In genomic region chr13:36582406-36583070, GRCm38 (mm10) we compare ENCODE assay signal across 12 mouse cellular contexts.
A peak's percentile ranks its signal among the peaks of the same experiment; 100 is the strongest.
DNase-seq lines count a peak whose midpoint lies in the region; ATAC-seq and TF ChIP-seq lines count a peak whose summit lies in the region.
"Had no signal": no experiment of that assay in that cellular context is flagged by ENCODE, and none has a peak within 500 bp of the region (broad histone marks: within the 10 kb centered on the region; RNA-seq: fewer than 3 reads in every experiment).

No protein-coding gene starts in this region.

- H3K27ac ChIP-seq in kidney, embryonic 14.5 days (ENCODE audit: low read depth, low read length): no peak overlapping the region
- H3K27ac ChIP-seq in embryonic facial prominence, embryonic 13.5 days: no peak overlapping the region
- no peak overlapping the region for H3K27ac ChIP-seq in hindbrain, postnatal 0 days
- H3K27ac ChIP-seq in neural tube, embryonic 13.5 days (replicated peaks): peak overlapping the region; percentile 89
- H3K27ac ChIP-seq: liver, embryonic 13.5 days had no signal

- H3K36me3 ChIP-seq in kidney, embryonic 14.5 days (ENCODE audit: control insufficient read depth, insufficient read depth, low read length): no peaks in the 10 kb centered on the region
- H3K36me3 ChIP-seq in embryonic facial prominence, embryonic 13.5 days: no peaks in the 10 kb centered on the region
- H3K36me3 ChIP-seq in hindbrain, postnatal 0 days (ENCODE audit: insufficient read depth, low read length): no peaks in the 10 kb centered on the region
- no peaks in the 10 kb centered on the region for H3K36me3 ChIP-seq in neural tube, embryonic 13.5 days
- H3K36me3 ChIP-seq: liver, embryonic 13.5 days had no signal

- no peak for ATAC-seq in kidney, embryonic 14.5 days (ENCODE audit: low FRiP score, low TSS enrichment)
- ATAC-seq in embryonic facial prominence, embryonic 13.5 days (ENCODE audit: insufficient number of reproducible peaks, insufficient read depth, low FRiP score, low TSS enrichment, low read depth): no peak
- ATAC-seq in hindbrain, postnatal 0 days: no peak
- ATAC-seq in neural tube, embryonic 13.5 days (ENCODE audit: low read depth): no peak
- ATAC-seq: intestine, embryonic 16.5 days had no signal

- intact Hi-C loops in left cerebral cortex, postnatal 25 days (cut with DNase I): no loop called here

- TF ChIP-seq CTCF in hindbrain, postnatal 0 days (IDR thresholded peaks at IDR 0.05; ENCODE audit: low read depth): peak; percentile 17; the same call in 1 of the 2 replicates

- no peak for DNase-seq in kidney, adult 8-10 months
- peak; percentile 50 for DNase-seq in hindbrain, postnatal 0 days (ENCODE audit: low spot score)
- DNase-seq in urinary bladder, adult 2 months (ENCODE audit: low spot score): no peak
- no peak for DNase-seq in left cerebral cortex, postnatal 25 days (ENCODE audit: low spot score in 2 of 2)
- DNase-seq in cerebellum, adult 8-10 months: no peak
- DNase-seq: adrenal gland, postnatal 25 days; liver, embryonic 13.5 days had no signal

- no peaks in the 10 kb centered on the region; the same call in 1 of the 2 replicates for H3K27me3 ChIP-seq in kidney, embryonic 14.5 days (ENCODE audit: control insufficient read depth, insufficient read depth, low read length)
- H3K27me3 ChIP-seq in embryonic facial prominence, embryonic 13.5 days: peaks cover 10% of the 10 kb centered on the region
- H3K27me3 ChIP-seq in hindbrain, postnatal 0 days (ENCODE audit: insufficient read depth, low read length): no peaks in the 10 kb centered on the region
- no peaks in the 10 kb centered on the region for H3K27me3 ChIP-seq in neural tube, embryonic 13.5 days

- peaks cover 8% of the 10 kb centered on the region; the same call in 1 of the 2 replicates for H3K4me1 ChIP-seq in kidney, embryonic 14.5 days (ENCODE audit: control insufficient read depth, insufficient read depth, low read length)
- peaks cover 26% of the 10 kb centered on the region for H3K4me1 ChIP-seq in embryonic facial prominence, embryonic 13.5 days
- H3K4me1 ChIP-seq in hindbrain, postnatal 0 days (ENCODE audit: insufficient read depth, low read length): peaks cover 15% of the 10 kb centered on the region
- H3K4me1 ChIP-seq in neural tube, embryonic 13.5 days (replicated peaks): peaks cover 49% of the 10 kb centered on the region

- no peak overlapping the region for H3K4me3 ChIP-seq in kidney, embryonic 14.5 days (ENCODE audit: low read length)
- 0 out of 2 replicates have a peak overlapping the region, but pooled peaks have one; percentile 6 for H3K4me3 ChIP-seq in embryonic facial prominence, embryonic 13.5 days
- no peak overlapping the region for H3K4me3 ChIP-seq in hindbrain, postnatal 0 days (ENCODE audit: low read length)
- no peak overlapping the region for H3K4me3 ChIP-seq in neural tube, embryonic 13.5 days
- H3K4me3 ChIP-seq: erythroblast, embryonic 14.5 days; liver, embryonic 13.5 days had no signal

- H3K4me2 ChIP-seq in kidney, embryonic 14.5 days (replicated peaks; ENCODE audit: low read depth, low read length): peak overlapping the region; percentile 17; the same call in 1 of the 2 replicates
- peak overlapping the region; percentile 43 for H3K4me2 ChIP-seq in embryonic facial prominence, embryonic 13.5 days
- H3K4me2 ChIP-seq in hindbrain, postnatal 0 days (ENCODE audit: low read depth, low read length): no peak overlapping the region; the same call in 1 of the 2 replicates
- H3K4me2 ChIP-seq in neural tube, embryonic 13.5 days: peak overlapping the region; percentile 37
- H3K4me2 ChIP-seq: liver, embryonic 13.5 days had no signal

- H3K9me3 ChIP-seq in kidney, embryonic 14.5 days (ENCODE audit: control insufficient read depth, low read length): peaks cover 2% of the 10 kb centered on the region; the same call in 1 of the 2 replicates
- no peaks in the 10 kb centered on the region for H3K9me3 ChIP-seq in embryonic facial prominence, embryonic 13.5 days
- H3K9me3 ChIP-seq in hindbrain, postnatal 0 days (ENCODE audit: low read length): no peaks in the 10 kb centered on the region
- H3K9me3 ChIP-seq in neural tube, embryonic 13.5 days: peaks cover 8% of the 10 kb centered on the region; the same call in 1 of the 2 replicates
- H3K9me3 ChIP-seq: liver, embryonic 13.5 days had no signal

- 12% methylated on average over 10 of the region's 10 CpGs for WGBS in kidney, embryonic 14.5 days
- WGBS in embryonic facial prominence, embryonic 13.5 days: 5% methylated on average over 10 of the region's 10 CpGs
- 10% methylated on average over 10 of the region's 10 CpGs for WGBS in hindbrain, postnatal 0 days
- WGBS in neural tube, embryonic 13.5 days: 11% methylated on average over 10 of the region's 10 CpGs

- H3K9ac ChIP-seq in kidney, embryonic 14.5 days (ENCODE audit: low read depth, low read length): no peak overlapping the region
- H3K9ac ChIP-seq in embryonic facial prominence, embryonic 13.5 days: 0 out of 2 replicates have a peak overlapping the region, but pooled peaks have one; percentile 11
- H3K9ac ChIP-seq in hindbrain, postnatal 0 days (replicated peaks; ENCODE audit: low read length): no peak overlapping the region
- peak overlapping the region; percentile 54 for H3K9ac ChIP-seq in neural tube, embryonic 13.5 days
- H3K9ac ChIP-seq: liver, embryonic 13.5 days had no signal

Comparison
In these comparisons a context has a peak if more than half of its experiments do, and no peak if none do; other contexts are left out.
1. H3K9ac ChIP-seq: peak in embryonic facial prominence, embryonic 13.5 days (single experiment) and neural tube, embryonic 13.5 days (single experiment); none in kidney, embryonic 14.5 days (single experiment) and hindbrain, postnatal 0 days (single experiment).